ENCODE assay signal across 23 mouse cellular contexts in the genomic region with DNA sequence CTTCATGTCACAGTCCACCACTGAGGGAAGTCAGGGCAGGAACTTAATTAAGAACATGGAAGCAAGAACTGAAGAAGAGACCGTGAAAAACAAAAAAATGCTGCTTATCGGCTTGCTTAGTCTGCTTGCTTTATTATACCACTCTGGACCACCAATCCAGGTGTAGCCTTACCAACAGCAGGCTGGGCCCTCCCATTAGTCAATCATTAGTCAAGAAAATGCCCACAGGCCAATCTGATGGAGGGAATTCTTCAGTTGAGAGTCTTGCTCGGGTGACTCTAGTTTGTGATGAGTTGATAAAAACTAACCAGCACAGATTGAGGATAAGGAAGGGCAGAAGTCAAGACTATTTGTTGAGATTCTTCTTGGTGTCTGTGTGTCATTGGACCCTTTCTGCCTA. TPM values are rescaled to one million over a fixed set of nuclear protein-coding genes. Genes with fewer than 3 reads are reported as not detected.
DNase-seq lines count a peak whose midpoint lies in the region; ATAC-seq and TF ChIP-seq lines count a peak whose summit lies in the region.
"Had no signal": no experiment of that assay in that cellular context is flagged by ENCODE, and none has a peak within 500 bp of the region (broad histone marks: within the 10 kb centered on the region; RNA-seq: fewer than 3 reads in every experiment).

No protein-coding gene starts in this region.

- no peak for TF ChIP-seq CTCF in embryonic fibroblast, embryonic 13.5 days (IDR thresholded peaks at IDR 0.05; ENCODE audit: borderline replicate concordance, insufficient read depth, low read length)

- no peak overlapping the region for H3K27ac ChIP-seq in heart, embryonic 12.5 days (ENCODE audit: poor library complexity, severe bottlenecking)
- peak overlapping the region; percentile 34; the same call in 1 of the 2 replicates for H3K27ac ChIP-seq in embryonic fibroblast, embryonic 13.5 days (ENCODE audit: insufficient read depth, low read length)
- no peak overlapping the region for H3K27ac ChIP-seq in kidney, embryonic 15.5 days
- no peak overlapping the region for H3K27ac ChIP-seq in midbrain, embryonic 10.5 days (replicated peaks)
- H3K27ac ChIP-seq: embryonic facial prominence, embryonic 13.5 days; forebrain, embryonic 13.5 days; gastrocnemius, adult 2 months; hindbrain, embryonic 14.5 days had no signal

- no peak for ATAC-seq in heart, embryonic 12.5 days (ENCODE audit: insufficient number of reproducible peaks, low FRiP score)
- peak; percentile 80 for ATAC-seq in kidney, embryonic 15.5 days (replicated peaks; ENCODE audit: low FRiP score)
- ATAC-seq: CD4-positive, CD25-positive, alpha-beta regulatory T cell, adult 4 months; forebrain, embryonic 13.5 days; forebrain, postnatal 0 days had no signal

- H3K4me2 ChIP-seq in heart, embryonic 12.5 days = no peak overlapping the region
- no peak overlapping the region for H3K4me2 ChIP-seq in kidney, embryonic 15.5 days
- H3K4me2 ChIP-seq: embryonic facial prominence, embryonic 13.5 days; forebrain, embryonic 13.5 days; hindbrain, embryonic 14.5 days had no signal

- no peaks in the 10 kb centered on the region for H3K9me3 ChIP-seq in heart, embryonic 12.5 days (replicated peaks)
- no peaks in the 10 kb centered on the region for H3K9me3 ChIP-seq in kidney, embryonic 15.5 days (replicated peaks)
- no peaks in the 10 kb centered on the region for H3K9me3 ChIP-seq in midbrain, embryonic 10.5 days (replicated peaks)
- H3K9me3 ChIP-seq: embryonic facial prominence, embryonic 13.5 days; forebrain, embryonic 13.5 days; G1E had no signal

- no peaks in the 10 kb centered on the region for H3K27me3 ChIP-seq in heart, embryonic 12.5 days (replicated peaks)
- no peaks in the 10 kb centered on the region for H3K27me3 ChIP-seq in kidney, embryonic 15.5 days
- no peaks in the 10 kb centered on the region for H3K27me3 ChIP-seq in midbrain, embryonic 10.5 days (ENCODE audit: low read depth, poor library complexity, severe bottlenecking)
- H3K27me3 ChIP-seq: embryonic facial prominence, embryonic 13.5 days; forebrain, embryonic 13.5 days had no signal

- 84% methylated on average over 3 of the region's 3 CpGs for WGBS in heart, embryonic 12.5 days
- 59% methylated on average over 3 of the region's 3 CpGs for WGBS in kidney, embryonic 15.5 days
- WGBS in midbrain, embryonic 10.5 days = 90% methylated on average over 3 of the region's 3 CpGs

- DNase-seq in heart, adult 11 months = peak; percentile 44
- peak; percentile 39 to 52 for DNase-seq in kidney, postnatal 25 days
- DNase-seq in adipocyte (ENCODE audit: low spot score) = no peak
- no peak for DNase-seq in thymus, postnatal 0 days (ENCODE audit: low spot score)
- no peak for DNase-seq in midbrain, embryonic 10.5 days (ENCODE audit: low spot score)
- DNase-seq: adrenal gland, postnatal 10 days; B cell, adult 2 months; cerebellum, adult 11-12 months; cerebellum, adult 9-10 months; cerebellum, postnatal 36 days; forebrain, postnatal 0 days; gastrocnemius, adult 2 months; gastrocnemius, postnatal 25 days; heart, postnatal 10 days; heart, postnatal 4 days had no signal

- no peak overlapping the region for H3K9ac ChIP-seq in heart, embryonic 12.5 days
- no peak overlapping the region for H3K9ac ChIP-seq in kidney, embryonic 15.5 days
- H3K9ac ChIP-seq: embryonic facial prominence, embryonic 13.5 days; forebrain, embryonic 13.5 days; forebrain, postnatal 0 days; hindbrain, embryonic 14.5 days had no signal

- H3K36me3 ChIP-seq in heart, embryonic 12.5 days = peaks cover 8% of the 10 kb centered on the region
- H3K36me3 ChIP-seq in kidney, embryonic 15.5 days = no peaks in the 10 kb centered on the region
- H3K36me3 ChIP-seq in midbrain, embryonic 10.5 days = peaks cover 5% of the 10 kb centered on the region; the same call in 1 of the 2 replicates

- no peak overlapping the region for H3K4me3 ChIP-seq in heart, embryonic 12.5 days
- H3K4me3 ChIP-seq in embryonic fibroblast, embryonic 13.5 days (ENCODE audit: insufficient read depth, low read length) = no peak overlapping the region
- H3K4me3 ChIP-seq in kidney, embryonic 15.5 days (replicated peaks) = no peak overlapping the region
- H3K4me3 ChIP-seq in midbrain, embryonic 10.5 days = no peak overlapping the region
- H3K4me3 ChIP-seq: embryonic facial prominence, embryonic 13.5 days; forebrain, embryonic 13.5 days; gastrocnemius, adult 2 months had no signal

- TF ChIP-seq POLR2A in embryonic fibroblast, embryonic 13.5 days (IDR thresholded peaks at IDR 0.05; ENCODE audit: low read depth, low read length) = no peak

- H3K4me1 ChIP-seq in heart, embryonic 12.5 days (replicated peaks) = no peaks in the 10 kb centered on the region
- peaks cover 7% of the 10 kb centered on the region for H3K4me1 ChIP-seq in embryonic fibroblast, embryonic 13.5 days (ENCODE audit: control insufficient read depth, insufficient read depth, low read length)
- H3K4me1 ChIP-seq in kidney, embryonic 15.5 days = no peaks in the 10 kb centered on the region
- H3K4me1 ChIP-seq in midbrain, embryonic 10.5 days = no peaks in the 10 kb centered on the region
- H3K4me1 ChIP-seq: embryonic facial prominence, embryonic 13.5 days; forebrain, embryonic 13.5 days had no signal

RNA-seq across cellular contexts. Expression of a gene that starts 40.2 kb away (rescaled TPM):
- polyA plus RNA-seq in heart, embryonic 12.5 days (2016; fragmentation: Nextera tagmentation; extraction: Ambion mirVana) = 3.6 and 4.7 TPM in 2 replicates
- polyA plus RNA-seq in embryonic fibroblast, embryonic 13.5 days (2011; ENCODE audit: insufficient read length, low read depth, missing spikeins) = 2.1 and 2.8 TPM in 2 replicates
- polyA plus RNA-seq in kidney, embryonic 15.5 days (2015; fragmentation: Nextera tagmentation; extraction: Ambion mirVana) = 6.3 and 6.9 TPM in 2 replicates
- 2.8 and 3.7 TPM in 2 replicates for polyA plus RNA-seq in thymus, postnatal 0 days (2015; fragmentation: Nextera tagmentation; extraction: Ambion mirVana)
- 6.8 and 7.7 TPM in 2 replicates for polyA plus RNA-seq in midbrain, embryonic 10.5 days (2016; fragmentation: Nextera tagmentation; extraction: Ambion mirVana)

Comparison
In these comparisons a context has a peak if more than half of its experiments do, and no peak if none do; other contexts are left out.
1. DNase-seq: peak in heart, adult 11 months (single experiment) and kidney, postnatal 25 days (2 of 2); none in adipocyte (single experiment), thymus, postnatal 0 days (single experiment) and midbrain, embryonic 10.5 days (single experiment).